Mouse (Mus musculus) kidney, postnatal 10 days (tissue): ENCODE data around the gene Epb41.

Experiments
- DNase-seq: peaks from one replicate; pipeline ENCODE4 v3.0.0; 2021; ENCODE audit warnings: mixed read lengths

The Epb41 gene

DNA sequence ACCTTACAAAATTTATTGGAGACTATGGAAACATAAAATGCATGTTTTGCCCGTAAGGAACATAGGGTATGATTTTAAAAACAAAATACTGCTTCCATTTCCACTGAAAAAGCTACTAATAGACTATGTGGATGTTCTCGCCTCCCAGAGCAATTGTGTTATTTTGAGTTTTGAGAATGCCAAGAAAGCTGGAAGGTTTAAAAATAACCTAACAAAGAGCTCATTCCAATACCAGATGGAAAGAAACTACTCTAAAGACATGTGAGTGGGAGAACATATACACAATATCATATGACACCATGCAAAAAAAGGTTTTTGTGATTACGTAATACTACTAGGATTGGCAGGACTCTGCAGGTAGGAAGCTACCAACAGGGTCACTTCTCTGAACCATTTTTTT is 31.4 kb downstream of the Epb41 start:
- DNase-seq, result no peak

DNA sequence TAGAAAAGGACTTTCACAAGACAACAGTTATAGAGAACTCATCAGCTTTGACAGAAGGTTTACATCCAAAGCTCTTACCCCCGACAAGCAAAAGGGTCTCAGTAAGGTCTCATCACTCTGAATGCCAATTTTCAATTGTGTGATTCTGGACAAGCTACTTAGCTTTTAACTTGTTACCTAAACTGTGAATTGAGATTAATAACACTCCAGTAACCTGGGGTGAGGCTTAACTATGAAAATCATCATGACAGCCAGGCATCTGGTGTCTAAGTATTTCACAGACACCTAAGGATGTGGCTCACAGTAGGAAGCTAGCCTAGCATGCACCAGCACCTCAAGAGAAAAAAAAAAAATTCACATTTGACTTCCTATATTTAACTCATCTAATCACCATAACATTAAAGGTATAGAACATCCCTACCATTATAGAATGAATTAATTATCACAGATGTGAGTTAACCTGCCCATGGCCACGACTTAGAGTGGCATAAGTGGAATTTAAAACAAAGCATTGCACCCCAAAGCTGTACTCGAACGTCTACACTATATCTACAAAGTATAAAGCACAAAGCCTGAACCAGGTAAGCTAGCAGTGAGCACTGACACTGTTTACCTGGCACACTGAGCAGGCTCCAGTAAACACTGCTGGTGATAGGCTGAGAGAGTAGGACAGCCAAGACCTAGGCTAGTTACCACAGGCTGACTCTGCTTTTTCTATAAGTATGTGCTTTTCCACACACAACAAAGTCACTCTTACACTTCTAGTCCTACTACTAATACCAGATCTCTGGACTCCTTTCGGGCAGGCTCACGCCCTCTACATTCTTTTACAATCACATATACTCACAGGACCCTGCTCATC is 33.4 kb downstream of the Epb41 start:
- no peak for DNase-seq

DNA sequence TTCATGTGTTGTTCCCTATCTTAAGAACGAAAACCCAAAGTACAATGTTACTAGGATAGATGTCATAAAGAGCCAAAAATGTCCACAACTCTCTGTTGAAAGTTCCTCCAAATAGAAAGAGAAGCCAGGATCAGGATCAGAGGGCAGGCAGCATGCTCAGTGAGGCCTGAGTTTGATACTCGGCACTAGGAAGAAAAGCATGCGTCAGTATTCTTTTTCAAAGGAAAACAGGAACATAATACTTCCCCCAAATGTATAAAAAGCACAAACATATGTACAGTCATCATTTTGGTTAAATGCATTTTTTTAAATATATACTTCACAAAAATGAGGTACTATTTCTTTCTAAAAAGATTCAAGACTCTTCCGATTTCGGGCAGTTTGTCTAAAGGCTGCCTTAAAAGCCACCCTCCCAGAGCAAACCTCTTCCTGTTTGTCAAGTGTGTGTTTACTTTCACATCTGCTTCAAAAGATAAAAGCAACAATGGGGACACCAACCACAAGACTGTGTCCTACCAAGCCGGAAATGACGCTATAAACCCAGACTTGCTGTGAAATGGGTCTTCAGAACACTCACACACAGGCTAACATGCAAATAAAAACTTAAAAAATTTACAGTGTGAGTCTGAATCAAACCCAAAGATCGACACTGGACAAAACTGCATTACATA is 35.0 kb downstream of the Epb41 start:
- no peak for DNase-seq

DNA sequence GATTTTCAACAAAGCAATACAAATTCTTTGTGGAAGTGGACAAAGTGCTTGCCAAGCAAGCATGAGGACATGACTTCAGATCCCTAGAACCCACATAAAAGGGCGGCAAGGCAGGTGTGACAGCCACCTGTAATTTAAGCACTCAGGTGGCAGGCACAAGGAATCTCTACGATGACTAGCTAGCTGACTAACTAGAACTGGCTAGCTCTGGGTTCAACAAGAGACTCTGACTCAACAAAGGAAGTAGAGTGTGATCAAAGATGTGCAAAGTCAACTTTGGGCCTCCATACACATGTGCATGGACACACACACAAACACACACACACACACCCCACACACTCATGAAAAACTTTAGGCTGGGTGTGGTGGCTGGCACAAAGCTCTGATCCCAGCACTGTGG is 35.6 kb downstream of the Epb41 start:
- no peak for DNase-seq

DNA sequence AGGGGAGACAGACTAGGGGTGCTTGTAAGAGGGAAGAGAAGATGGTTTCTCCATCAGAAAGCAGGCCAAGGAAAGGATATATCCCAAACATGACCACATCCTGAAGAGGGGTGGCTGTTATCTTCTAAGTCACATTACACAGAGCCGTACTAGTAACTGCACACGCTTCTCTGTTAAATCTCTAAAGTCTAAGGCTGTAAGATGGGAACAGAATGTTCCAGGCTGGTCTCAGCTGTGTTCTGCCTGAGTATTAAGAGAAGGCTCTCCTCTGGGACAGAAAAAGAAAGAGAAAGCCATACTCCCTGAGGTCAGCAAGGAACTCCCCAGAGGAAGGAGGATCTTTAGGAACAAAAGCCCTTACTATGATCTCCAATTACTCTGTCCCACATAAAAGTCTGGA is 36.3 kb downstream of the Epb41 start:
- DNase-seq, result no peak

DNA sequence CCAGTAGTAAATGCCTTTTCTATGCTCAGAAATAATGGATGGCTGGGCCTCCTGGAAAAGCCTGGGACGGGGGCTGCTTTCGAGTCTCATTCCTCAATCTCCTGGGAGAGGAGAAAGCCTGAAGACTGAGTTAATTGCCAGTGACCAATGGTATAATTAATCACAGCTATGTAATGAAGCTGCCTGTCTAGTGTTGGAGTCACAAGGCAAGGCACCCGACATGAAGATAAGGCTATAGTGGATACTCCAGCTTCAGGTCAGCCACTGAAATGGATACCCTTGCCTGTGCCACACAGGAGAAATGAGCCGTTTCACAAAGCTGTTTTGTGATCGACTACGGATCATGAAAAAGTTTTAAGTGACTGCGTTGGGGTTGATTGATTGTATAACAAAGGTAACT is 37.1 kb downstream of the Epb41 start:
- DNase-seq, result no peak

DNA sequence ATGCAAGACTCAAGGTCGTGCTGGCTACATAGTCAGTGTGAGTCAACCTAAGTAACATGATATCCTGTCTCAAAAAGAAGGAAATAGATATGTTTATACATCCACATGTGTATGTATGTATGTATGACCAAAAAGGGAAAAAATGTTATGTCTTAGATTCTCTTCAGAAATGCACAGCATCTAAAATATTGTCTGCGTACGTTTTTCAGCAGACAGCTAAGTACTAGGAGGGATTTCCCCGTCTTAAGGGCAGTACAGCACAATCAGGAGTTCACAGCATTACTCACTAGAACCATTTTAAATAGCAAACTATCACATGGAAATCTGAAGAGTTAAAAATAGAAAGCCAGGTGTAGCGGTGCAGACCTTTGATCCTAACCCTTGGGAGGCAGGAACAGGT is 38.0 kb downstream of the Epb41 start:
- no peak for DNase-seq

DNA sequence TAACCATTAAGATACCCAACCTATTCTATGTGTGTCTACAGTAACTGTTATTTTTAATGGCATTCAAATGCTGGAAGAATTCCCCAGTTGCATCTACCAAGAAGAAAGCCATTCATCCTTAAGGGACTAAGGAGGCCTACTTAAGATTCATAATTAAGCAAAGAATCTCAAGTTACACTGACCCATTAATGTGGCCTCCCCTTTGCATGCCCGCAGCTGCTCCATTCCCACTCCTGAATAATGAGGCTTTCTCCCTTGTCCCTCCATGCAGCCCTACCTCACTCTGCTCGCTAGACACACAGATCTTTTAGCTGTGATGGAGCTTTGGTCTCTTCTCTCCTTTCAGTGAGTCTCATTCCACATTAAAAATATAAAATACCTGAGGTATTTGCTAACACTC is 40.9 kb downstream of the Epb41 start:
- no peak for DNase-seq

DNA sequence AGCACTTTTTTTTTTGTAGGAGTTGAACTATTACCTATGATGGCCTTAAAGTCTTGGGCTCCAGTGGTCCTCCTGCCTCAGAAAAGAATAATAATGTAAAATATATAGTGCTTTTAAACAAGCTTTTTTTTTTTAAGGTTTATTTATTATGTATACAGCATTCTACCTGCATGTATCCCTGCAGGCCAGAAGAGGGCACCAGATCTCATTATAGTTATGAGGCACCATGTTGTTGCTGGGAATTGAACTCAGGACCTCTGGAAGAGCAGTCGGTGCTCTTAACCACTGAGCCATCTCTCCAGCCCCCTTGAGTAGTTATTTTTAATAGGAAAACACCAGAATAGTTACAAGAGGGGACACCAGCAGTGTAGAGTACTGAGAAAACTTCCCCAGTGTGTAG is 41.9 kb downstream of the Epb41 start:
- DNase-seq, result no peak

DNA sequence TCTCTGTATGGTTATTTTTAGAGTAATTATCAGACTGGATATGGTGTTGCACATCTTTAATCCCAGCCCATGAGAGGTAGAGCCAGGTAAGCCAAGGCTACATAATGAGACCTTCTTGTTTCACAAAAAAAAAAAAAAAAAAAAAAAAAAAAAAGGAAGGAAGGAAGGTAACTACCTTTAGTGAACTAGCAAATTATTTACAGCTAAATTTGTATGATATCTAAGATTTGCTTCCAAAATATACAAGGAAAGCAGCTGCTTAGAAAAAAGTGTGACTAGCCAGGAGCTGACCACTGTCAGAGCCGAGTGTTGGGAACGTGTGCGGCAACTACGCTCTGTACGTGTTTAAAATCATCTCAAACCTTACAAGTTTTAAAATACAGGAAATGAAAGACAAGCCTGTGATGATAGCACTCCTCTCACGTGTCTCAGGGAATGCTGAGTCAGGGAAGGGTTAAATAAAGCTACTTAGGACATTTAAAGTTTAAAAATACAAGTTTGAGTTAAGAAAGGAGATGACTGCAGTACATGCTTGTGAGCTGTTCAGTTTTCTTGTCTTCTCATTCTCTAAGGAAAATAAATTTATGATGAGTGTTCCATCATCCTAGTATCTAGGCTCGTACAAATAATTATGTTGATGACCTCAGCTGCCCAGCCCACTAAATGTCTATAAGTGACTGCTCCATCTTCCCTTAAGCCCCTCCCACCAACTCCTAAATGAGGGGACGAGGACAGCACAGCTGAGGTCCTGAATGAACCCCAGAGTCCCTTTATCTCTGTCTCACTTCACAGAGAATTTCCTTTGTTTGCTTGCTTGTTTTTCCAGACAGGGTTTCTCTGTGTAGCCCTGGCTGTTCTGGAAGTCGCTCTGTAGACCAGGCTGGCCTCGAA is 45.0 kb downstream of the Epb41 start:
- no peak for DNase-seq

DNA sequence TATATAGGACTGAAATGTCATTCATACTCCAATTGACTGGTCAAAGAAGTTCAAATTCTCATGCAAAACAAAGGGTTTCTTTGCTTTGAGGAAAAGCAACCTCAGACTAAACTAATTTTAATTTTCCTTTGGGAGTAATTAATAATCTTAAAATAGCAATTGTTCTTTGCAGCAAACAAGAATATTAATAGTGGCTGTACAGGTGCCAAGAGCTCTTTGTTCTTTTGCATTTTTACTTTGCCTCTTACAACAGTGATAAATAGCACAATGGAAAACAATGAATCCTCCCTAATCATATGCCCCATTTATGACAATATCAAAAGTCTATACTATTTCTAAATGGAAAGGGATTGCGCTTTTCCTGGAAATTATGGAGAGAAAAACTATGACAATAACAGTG is 47.3 kb downstream of the Epb41 start:
- DNase-seq, result no peak

DNA sequence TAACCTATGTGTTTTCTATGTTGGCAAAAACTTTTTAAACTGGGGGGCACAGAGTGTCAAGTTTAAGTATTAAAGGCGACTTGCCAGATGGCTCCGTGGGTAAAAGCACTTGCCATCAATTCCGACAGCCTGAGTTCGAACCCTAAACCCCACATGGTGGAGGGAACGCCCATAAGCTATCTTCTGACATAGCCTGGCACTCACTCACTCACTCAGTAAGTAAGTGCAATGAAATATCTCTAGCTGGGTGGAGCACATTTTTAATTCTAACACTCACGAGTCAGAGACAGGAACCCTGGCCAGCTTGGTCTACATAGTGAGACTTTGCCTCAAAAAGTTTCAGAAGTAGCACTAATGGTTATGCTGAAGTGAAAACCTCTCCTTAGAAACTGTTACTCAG is 48.0 kb downstream of the Epb41 start:
- DNase-seq, result no peak

DNA sequence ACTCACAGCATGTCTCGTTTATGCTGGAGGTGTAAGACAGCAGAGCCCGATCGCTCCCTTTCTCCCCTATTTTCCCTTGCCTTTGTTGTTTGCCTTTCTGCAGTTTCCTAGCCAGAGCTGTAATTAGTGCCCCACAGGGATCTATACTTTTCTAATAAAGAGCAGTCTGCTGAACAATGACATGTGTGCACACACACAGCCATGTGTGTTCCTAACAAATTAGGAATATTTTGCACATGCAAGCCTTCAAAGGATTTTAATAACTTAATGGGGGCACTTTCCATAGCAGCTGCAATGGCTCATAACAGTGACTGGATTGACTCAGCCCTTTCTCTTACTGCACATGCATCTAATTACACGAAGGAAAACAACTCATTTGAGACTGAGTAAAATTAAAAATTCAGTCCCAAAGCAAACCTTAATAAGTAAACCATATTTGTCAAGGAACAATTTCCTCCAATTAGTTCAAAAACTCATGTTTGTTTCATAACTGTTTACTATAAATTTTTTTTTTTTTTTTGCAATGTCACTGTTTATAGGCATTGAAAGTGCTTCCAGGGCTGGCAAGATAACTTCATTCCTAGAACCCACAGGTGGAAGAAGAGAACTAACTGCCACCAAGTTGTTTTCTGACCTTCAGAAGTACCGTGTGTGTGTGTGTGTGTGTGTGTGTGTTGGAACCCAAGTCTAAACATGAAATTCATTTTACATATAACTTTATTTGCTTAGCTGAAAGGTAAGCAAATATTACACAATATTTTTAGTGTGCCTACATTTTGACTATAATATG is 49.2 kb downstream of the Epb41 start:
- DNase-seq, result no peak

DNA sequence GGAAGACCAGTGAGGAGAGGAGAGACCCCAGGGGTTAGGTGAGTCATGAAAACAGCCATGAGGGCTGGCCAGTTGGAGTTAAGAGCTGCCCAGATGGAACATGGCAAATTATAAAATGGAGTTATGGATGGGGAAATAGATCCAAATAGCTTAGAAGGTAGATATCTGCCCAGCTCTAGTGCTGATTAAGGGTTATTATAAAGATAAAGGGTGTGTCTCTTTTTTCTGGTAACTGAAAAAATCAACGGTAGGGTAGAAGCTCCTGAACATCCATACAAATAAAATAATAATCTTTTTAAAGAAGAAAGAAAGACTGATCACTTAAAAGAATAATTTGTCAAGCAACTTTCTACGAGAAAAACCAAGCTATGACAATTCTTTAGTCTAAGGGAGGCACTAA is 49.9 kb downstream of the Epb41 start:
- DNase-seq, result no peak

DNA sequence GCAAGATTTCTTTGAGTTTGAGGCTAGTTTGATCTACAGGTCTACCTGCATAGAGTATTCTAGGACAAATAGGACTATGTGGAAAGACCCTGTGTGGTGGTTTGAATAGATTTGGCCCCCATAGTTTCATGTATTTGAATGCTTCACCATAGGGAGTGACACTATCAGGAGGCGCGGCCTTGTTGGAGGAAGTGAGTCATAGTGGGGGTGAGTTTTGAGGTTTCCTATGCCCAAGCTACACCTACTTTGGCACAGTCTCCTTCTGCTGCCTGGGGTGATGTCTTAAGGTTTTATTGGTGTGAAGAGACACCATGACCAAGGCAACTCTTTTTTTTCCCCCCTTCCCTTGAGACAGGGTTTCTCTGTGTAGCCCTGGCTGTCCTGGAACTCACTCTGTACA is 51.3 kb downstream of the Epb41 start:
- no peak for DNase-seq

DNA sequence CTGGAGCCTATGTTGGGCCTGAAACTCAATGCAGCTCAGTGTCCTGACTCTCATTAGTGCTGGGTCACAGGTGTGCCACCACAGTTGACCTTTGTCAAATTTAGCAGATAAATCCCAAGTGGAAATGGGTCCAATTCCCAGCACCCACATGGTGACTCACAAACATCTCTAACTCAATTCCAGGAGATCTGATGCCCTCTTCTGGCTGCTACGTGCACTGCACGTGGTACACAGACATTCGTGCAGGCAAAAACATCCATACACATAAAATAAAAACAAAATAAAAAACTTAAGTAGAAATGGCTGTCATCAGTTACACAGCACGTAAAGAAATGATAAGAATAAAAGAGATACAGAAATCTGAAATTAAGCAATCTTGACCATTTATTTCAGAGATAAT is 52.5 kb downstream of the Epb41 start:
- no peak for DNase-seq

DNA sequence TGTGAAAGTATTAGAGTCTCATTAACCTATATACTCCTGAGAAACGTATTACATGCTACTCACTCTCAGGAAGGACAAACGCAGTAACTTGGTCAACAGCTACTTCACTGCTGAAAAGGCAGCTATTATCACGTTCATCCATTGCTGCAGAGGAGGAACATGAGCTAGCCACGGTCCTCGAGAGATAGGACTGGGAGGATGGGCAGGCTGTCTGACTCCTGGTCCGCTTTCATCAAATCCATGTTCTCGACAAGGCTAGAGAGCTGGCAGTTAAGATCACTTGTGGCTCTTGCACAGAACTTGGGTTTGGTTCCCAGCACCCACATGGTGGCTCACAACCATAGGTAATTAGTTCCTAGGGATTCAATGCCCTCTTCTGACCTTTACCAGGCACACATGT is 53.2 kb downstream of the Epb41 start:
- DNase-seq, result no peak

DNA sequence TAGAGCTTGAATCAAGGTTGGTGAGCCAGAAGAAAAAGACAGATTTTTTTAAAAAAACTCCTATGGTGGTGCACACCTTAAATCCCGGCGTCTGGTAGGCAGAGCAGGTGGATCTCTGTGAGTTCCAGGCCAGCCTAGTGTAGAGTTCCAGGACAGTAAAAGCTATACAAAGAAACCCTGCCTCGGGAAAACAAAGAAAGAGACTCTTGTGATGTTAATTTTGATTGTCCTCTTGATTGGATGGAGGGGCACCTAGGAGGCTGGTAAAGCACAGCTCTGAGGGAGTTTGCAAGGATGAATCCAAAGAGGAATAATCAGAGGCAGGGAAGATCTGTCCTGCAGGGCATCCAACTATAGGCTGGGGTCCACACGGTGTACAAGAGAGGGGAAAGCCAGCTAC is 56.6 kb downstream of the Epb41 start:
- no peak for DNase-seq

DNA sequence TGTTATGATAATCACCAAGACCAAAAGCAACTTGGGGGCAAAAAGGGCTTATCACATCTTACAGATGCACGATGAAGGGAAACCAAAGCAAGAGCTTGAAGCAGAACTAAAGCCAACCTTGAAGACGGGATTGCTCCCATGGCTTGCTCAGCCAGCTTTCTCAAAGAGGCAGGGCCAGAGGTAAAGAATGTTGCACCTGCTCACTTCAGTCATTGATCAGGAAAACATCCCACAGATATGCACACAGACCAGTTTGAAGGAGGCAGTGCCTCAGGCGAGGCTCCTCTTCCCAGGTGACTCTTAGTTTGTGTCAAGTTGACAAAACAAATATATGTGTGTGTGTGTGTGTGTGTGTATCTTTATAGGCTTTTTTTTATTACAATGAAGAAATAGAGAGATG is 59.7 kb downstream of the Epb41 start:
- no peak for DNase-seq

DNA sequence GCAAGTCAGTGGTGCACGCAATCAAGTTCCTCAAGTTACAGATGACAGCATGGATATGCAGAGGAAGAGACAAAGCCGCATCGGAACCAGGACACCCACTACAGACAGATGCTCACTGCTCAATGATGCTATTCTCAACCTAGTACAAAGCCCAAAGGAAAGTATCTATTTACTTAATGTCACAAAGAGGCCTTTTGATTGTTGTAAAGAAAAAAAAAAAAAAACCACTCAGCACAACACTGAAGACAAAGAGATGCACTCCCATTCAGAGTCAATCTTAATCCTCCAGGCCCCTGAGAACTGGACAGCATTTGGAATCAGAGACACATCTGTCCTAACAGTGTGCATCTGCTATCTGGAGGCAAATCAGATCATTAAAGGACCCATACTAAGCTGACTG is 63.5 kb downstream of the Epb41 start:
- no peak for DNase-seq

DNA sequence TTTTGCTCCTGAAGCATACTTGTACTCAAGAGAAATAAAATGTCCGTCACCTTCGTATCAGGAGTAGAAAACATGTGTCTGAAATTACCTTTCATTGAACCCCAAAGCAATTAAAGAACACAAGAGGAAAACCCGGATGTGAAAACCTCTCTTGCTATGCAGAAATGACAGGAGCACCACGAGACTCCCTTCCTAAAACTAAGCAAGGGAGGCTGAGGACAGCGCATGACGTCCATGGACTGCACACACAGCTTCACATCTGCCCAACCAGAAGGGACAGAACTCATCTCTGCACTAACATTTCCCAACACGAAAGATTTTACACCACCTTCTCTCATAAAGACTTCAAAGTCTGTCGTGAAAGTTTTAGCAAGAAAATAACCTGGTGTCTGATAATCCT is 64.7 kb downstream of the Epb41 start:
- DNase-seq, result no peak

DNA sequence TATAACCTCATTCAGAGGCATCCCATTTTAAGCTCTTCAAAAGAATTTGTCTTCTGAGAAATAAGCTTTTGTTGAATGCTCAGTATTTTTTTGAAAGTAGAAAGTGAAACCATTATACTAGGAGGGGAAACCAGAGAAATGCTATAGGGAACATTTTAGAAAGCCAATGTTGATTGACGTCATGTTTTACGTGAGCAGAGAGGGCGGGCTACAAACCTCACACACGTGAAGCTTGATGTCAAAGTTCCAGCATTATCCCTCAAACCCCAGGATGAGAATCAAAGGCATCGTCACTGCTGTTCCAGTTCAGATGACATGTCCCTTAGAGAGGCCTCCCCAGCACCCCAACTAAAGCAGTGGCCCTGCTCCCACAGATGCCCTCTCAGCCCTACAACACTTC is 66.9 kb downstream of the Epb41 start:
- DNase-seq, result no peak

DNA sequence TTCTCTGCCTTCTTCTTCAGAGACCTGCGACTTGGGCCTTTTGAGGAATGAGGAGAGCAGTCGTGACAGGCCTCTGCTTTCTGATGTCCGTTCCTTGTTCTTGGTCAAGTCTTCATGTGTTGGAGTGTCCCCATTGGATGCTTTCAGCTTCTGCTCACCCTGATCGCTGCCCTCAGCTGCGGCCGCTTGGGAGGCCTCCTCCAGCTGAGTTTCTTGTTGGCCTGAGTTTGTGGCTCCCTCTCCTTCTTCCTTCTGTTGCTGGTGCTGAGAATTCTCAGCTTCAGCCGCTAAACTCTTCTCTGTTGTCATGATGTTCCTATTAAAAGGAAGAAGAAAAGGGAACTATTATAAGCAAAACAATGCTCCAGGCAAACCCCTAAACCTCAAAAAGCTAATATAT is 68.0 kb downstream of the Epb41 start:
- DNase-seq, result no peak
